ENCODE assay signal across 16 mouse cellular contexts in genomic region chr1:61729654-61730053, GRCm38 (mm10).
"Had no signal": no experiment of that assay in that cellular context is flagged by ENCODE, and none has a peak within 500 bp of the region (broad histone marks: within the 10 kb centered on the region; RNA-seq: fewer than 3 reads in every experiment).

No protein-coding gene starts in this region.

- H3K36me3 ChIP-seq: neural tube, embryonic 13.5 days; neural tube, embryonic 15.5 days; stomach, embryonic 15.5 days had no signal

- H3K9ac ChIP-seq: neural tube, embryonic 13.5 days; neural tube, embryonic 15.5 days; stomach, embryonic 15.5 days had no signal

- H3K27ac ChIP-seq: neural tube, embryonic 13.5 days; neural tube, embryonic 15.5 days; stomach, embryonic 15.5 days; stomach, postnatal 0 days had no signal

- H3K4me3 ChIP-seq: neural tube, embryonic 13.5 days; neural tube, embryonic 15.5 days; stomach, embryonic 15.5 days had no signal

- H3K4me1 ChIP-seq: neural tube, embryonic 13.5 days; neural tube, embryonic 15.5 days; stomach, embryonic 15.5 days had no signal

- H3K27me3 ChIP-seq: neural tube, embryonic 13.5 days; neural tube, embryonic 15.5 days; stomach, embryonic 15.5 days had no signal

- H3K9me3 ChIP-seq: neural tube, embryonic 13.5 days; stomach, embryonic 15.5 days had no signal

- H3K4me2 ChIP-seq: neural tube, embryonic 13.5 days; neural tube, embryonic 15.5 days; stomach, embryonic 15.5 days had no signal

- DNase-seq: retina, postnatal 1 day; right cerebral cortex, adult 18-20 months; right cerebral cortex, postnatal 14 days; right cerebral cortex, postnatal 25 days; right cerebral cortex, postnatal 4 days; spleen, adult 18-20 months; thymus, adult 18-20 months; thymus, adult 2 months; thymus, postnatal 14 days; thymus, postnatal 25 days; thymus, postnatal 36 days; thymus, postnatal 4 days had no signal
